Mouse (Mus musculus): ENCODE measurements around the gene Leap2. TPM values are rescaled to one million over a fixed set of nuclear protein-coding genes. Genes with fewer than 3 reads are reported as not detected.

Gene Leap2
- polyA plus RNA-seq, 1 experiment from 2014 or later = 209 TPM

GRCm38 (mm10) chr11:53456474-53457371 is 33.8 kb upstream of the Leap2 start, which contains the start of the genes Gm10447 and Shroom1:
TSS of gene Gm10447 (minus strand) at chr11:53457110.
TSS of gene Shroom1 (plus strand) at chr11:53457205.
- Histone ChIP-seq H3K27ac (ENCODE audit: low read depth) (peak within 1 kb of the TSS; percentile 89), H3K36me3 (replicated peaks; ENCODE audit: insufficient read depth, low read length) (no peaks in the 10 kb centered on the region), H3K4me1 (ENCODE audit: insufficient read depth) (no peaks in the 10 kb centered on the region), H3K9me3 (ENCODE audit: low read length) (no peaks in the 10 kb centered on the region), H3K4me2 (ENCODE audit: low read depth, low read length) (peak within 1 kb of the TSS; percentile 80), H3K4me3 (ENCODE audit: low read depth, low read length) (peak within 1 kb of the TSS; percentile 60), H3K27me3 (ENCODE audit: insufficient read depth, low read length) (peaks cover 15% of the 10 kb centered on the region), H3K9ac (replicated peaks) (peak within 1 kb of the TSS; percentile 67)
- TF ChIP-seq EP300 (IDR thresholded peaks at IDR 0.05; ENCODE audit: low read depth) (no peak), CTCF (IDR thresholded peaks at IDR 0.05; ENCODE audit: low read depth) (peak; percentile 56)
- 5% methylated on average over 42 of the region's 42 CpGs for WGBS (ENCODE audit: insufficient replicate concordance)
- DNase-seq (peak; percentile 70), ATAC-seq (peak; percentile 83)

DNA sequence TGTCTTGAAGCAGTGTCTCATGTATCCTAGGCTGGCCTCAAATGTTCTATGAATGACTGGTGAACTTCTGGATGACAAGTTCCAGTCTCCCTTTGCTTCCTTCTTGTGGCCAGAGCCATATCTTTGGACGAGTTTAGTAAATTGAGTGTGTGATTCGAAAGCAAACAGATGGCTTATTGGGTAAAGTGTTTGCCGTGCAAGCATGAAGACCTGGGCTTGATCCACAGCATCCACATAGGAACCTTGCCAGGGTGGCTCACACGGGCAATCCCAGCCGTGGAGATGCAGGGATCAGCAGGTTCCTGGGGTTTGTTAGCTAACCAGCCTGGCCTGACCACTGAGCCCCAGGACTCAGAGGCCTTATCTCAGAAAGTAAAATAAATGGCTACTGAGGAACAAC is 30.1 kb upstream of the Leap2 start:
- Histone ChIP-seq H3K4me2 (ENCODE audit: low read depth, low read length) (no peak overlapping the region), H3K9me3 (ENCODE audit: low read length) (no peaks in the 10 kb centered on the region), H3K9ac (replicated peaks) (no peak overlapping the region), H3K4me3 (ENCODE audit: low read depth, low read length) (no peak overlapping the region), H3K36me3 (replicated peaks; ENCODE audit: insufficient read depth, low read length) (no peaks in the 10 kb centered on the region), H3K27ac (ENCODE audit: low read depth) (no peak overlapping the region), H3K27me3 (ENCODE audit: insufficient read depth, low read length) (peaks cover 13% of the 10 kb centered on the region), H3K4me1 (ENCODE audit: insufficient read depth) (peaks cover 22% of the 10 kb centered on the region)
- DNase-seq (no peak), ATAC-seq (no peak)
- WGBS (ENCODE audit: insufficient replicate concordance) = 73% methylated on average over 5 of the region's 5 CpGs
- TF ChIP-seq EP300 (IDR thresholded peaks at IDR 0.05; ENCODE audit: low read depth) = no peak
- no peak for TF ChIP-seq CTCF (IDR thresholded peaks at IDR 0.05; ENCODE audit: low read depth)

- Histone ChIP-seq H3K4me1 (ENCODE audit: insufficient read depth) (peaks cover 22% of the 10 kb centered on the region), H3K4me3 (ENCODE audit: low read depth, low read length) (no peak overlapping the region), H3K9me3 (ENCODE audit: low read length) (no peaks in the 10 kb centered on the region), H3K9ac (replicated peaks) (no peak overlapping the region), H3K36me3 (replicated peaks; ENCODE audit: insufficient read depth, low read length) (no peaks in the 10 kb centered on the region), H3K27me3 (ENCODE audit: insufficient read depth, low read length) (peaks cover 6% of the 10 kb centered on the region), H3K27ac (ENCODE audit: low read depth) (no peak overlapping the region), H3K4me2 (ENCODE audit: low read depth, low read length) (no peak overlapping the region)
- ATAC-seq (no peak), DNase-seq (no peak)
- 88% methylated on average over 9 of the region's 9 CpGs for WGBS (ENCODE audit: insufficient replicate concordance)
- TF ChIP-seq EP300 (IDR thresholded peaks at IDR 0.05; ENCODE audit: low read depth) (no peak), CTCF (IDR thresholded peaks at IDR 0.05; ENCODE audit: low read depth) (no peak)
Measured at GRCm38 (mm10) chr11:53452396-53452795, 29.4 kb upstream of the Leap2 start.

DNA sequence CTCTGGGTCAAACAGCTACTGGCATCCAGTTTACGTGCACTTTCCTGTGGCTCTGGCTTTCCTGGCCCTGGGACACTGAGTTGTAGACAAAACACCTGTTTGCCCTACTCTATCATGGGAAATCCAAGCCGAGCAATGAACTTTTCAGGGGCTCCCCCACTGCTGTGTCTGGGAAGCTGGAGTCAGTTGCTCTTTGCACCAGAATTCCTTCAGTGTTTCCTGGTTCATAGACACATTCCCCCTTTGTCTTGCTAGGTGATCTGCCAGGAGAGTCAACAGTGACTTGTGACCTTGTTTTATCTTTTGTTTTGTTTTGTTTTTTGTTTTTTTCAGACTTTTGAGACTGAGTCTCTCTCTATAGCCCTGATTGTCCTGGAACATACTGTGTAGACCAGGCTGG is 28.4 kb upstream of the Leap2 start:
- no peaks in the 10 kb centered on the region for H3K36me3 ChIP-seq (replicated peaks; ENCODE audit: insufficient read depth, low read length)
- ATAC-seq = no peak
- H3K4me3 ChIP-seq (ENCODE audit: low read depth, low read length) = no peak overlapping the region
- 52% methylated on average over 2 of the region's 2 CpGs for WGBS (ENCODE audit: insufficient replicate concordance)
- no peaks in the 10 kb centered on the region for H3K9me3 ChIP-seq (ENCODE audit: low read length)
- H3K4me1 ChIP-seq (ENCODE audit: insufficient read depth) = peaks cover 22% of the 10 kb centered on the region
- no peak for DNase-seq
- H3K27me3 ChIP-seq (ENCODE audit: insufficient read depth, low read length) = no peaks in the 10 kb centered on the region
- H3K9ac ChIP-seq (replicated peaks) = no peak overlapping the region
- H3K4me2 ChIP-seq (ENCODE audit: low read depth, low read length) = no peak overlapping the region
- H3K27ac ChIP-seq (ENCODE audit: low read depth) = peak overlapping the region; percentile 45; the same call in 1 of the 2 replicates
- TF ChIP-seq EP300 (IDR thresholded peaks at IDR 0.05; ENCODE audit: low read depth) (no peak), CTCF (IDR thresholded peaks at IDR 0.05; ENCODE audit: low read depth) (no peak)

DNA sequence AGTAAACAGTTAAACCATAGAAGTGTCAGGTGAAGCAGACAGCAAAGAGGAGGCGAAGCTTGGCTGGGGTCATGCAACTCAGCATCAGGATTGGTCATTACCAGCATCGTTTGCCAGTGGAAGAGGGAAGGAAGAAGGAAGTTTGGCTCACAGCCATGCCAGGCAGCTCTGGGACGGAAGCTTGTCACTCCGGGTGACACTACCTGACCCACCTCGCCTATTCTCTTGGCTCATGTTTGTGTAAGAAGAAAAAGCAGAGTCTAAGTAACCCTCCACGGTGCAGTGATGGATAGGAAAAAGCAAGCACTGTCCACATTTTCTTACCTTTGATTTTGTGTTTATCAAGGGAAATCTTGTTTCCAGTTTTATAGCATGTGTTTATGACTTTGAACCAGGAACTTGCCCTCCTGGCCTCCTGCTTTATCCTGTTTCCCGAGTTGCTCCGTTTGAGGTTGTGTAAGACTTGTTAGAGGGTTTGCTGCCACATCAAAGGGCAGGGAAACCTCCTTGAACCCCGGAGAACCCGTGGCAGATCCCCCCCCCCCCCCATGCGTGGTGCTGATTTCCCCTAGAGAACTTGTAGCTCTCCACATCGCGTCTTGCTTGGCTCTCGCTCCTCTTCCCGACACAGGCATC is 27.2 kb upstream of the Leap2 start:
- Histone ChIP-seq H3K4me2 (ENCODE audit: low read depth, low read length) (no peak overlapping the region), H3K9ac (replicated peaks) (no peak overlapping the region), H3K9me3 (ENCODE audit: low read length) (no peaks in the 10 kb centered on the region), H3K4me1 (ENCODE audit: insufficient read depth) (peaks cover 25% of the 10 kb centered on the region), H3K4me3 (ENCODE audit: low read depth, low read length) (no peak overlapping the region), H3K27me3 (ENCODE audit: insufficient read depth, low read length) (no peaks in the 10 kb centered on the region), H3K36me3 (replicated peaks; ENCODE audit: insufficient read depth, low read length) (no peaks in the 10 kb centered on the region), H3K27ac (ENCODE audit: low read depth) (no peak overlapping the region)
- WGBS (ENCODE audit: insufficient replicate concordance) = 20% methylated on average over 15 of the region's 15 CpGs
- TF ChIP-seq EP300 (IDR thresholded peaks at IDR 0.05; ENCODE audit: low read depth) = no peak
- TF ChIP-seq CTCF (IDR thresholded peaks at IDR 0.05; ENCODE audit: low read depth) = no peak
- ATAC-seq (no peak), DNase-seq (no peak)

DNA sequence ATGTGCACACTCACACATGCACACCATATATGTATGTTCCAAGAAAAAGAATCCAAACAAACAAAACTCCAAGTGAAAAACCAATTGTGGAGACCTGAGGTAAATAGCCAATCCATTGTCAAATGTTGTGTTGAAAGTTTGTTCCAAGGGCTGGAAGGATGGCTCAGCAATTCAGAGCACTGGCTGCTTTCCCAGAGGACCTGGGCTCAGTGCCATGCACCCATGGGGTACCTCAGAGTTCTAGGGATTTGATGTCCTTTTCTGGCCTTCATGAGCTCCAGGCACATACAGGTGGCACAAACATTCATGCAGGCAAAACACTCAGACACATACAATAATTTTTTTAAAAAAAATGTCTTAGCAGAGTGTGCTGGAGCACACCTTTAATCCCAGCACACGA is 25.6 kb upstream of the Leap2 start:
- Histone ChIP-seq H3K9me3 (ENCODE audit: low read length) (no peaks in the 10 kb centered on the region), H3K4me2 (ENCODE audit: low read depth, low read length) (no peak overlapping the region), H3K4me1 (ENCODE audit: insufficient read depth) (peaks cover 26% of the 10 kb centered on the region), H3K36me3 (replicated peaks; ENCODE audit: insufficient read depth, low read length) (no peaks in the 10 kb centered on the region), H3K9ac (replicated peaks) (no peak overlapping the region), H3K27me3 (ENCODE audit: insufficient read depth, low read length) (no peaks in the 10 kb centered on the region), H3K4me3 (ENCODE audit: low read depth, low read length) (no peak overlapping the region), H3K27ac (ENCODE audit: low read depth) (peak overlapping the region; percentile 83)
- peak; percentile 73 for DNase-seq
- ATAC-seq = peak; percentile 64
- 92% methylated on average over 1 of the region's 1 CpGs for WGBS (ENCODE audit: insufficient replicate concordance)
- no peak for TF ChIP-seq CTCF (IDR thresholded peaks at IDR 0.05; ENCODE audit: low read depth)

Measured in liver, postnatal 0 days (tissue).